In genomic region chr10:93143285-93143985, GRCm38 (mm10) we compare ENCODE assay signal across 8 mouse cellular contexts. TPM values are rescaled to one million over a fixed set of nuclear protein-coding genes. Genes with fewer than 3 reads are reported as not detected.
DNase-seq lines count a peak whose midpoint lies in the region; ATAC-seq and TF ChIP-seq lines count a peak whose summit lies in the region.

No protein-coding gene starts in this region.

- no peaks in the 10 kb centered on the region for H3K4me1 ChIP-seq in lung, embryonic 14.5 days (ENCODE audit: insufficient read depth)
- H3K4me1 ChIP-seq in erythroblast, embryonic 14.5 days (ENCODE audit: control insufficient read depth) = peaks cover 51% of the 10 kb centered on the region
- peaks cover 12% of the 10 kb centered on the region for H3K4me1 ChIP-seq in liver, embryonic 11.5 days (replicated peaks; ENCODE audit: control insufficient read depth, insufficient read depth, low read length)
- no peaks in the 10 kb centered on the region for H3K4me1 ChIP-seq in stomach, embryonic 14.5 days (ENCODE audit: control insufficient read depth, insufficient read depth, low read length)
- peaks cover 2% of the 10 kb centered on the region; the same call in 1 of the 2 replicates for H3K4me1 ChIP-seq in lung, adult 2 months (ENCODE audit: control insufficient read depth, insufficient read depth, low read length)

- WGBS in lung, embryonic 14.5 days = 18% methylated on average over 18 of the region's 18 CpGs
- whole genome bisulfite sequencing in liver, embryonic 11.5 days = 14% methylated on average over 18 of the region's 18 CpGs
- WGBS in stomach, embryonic 14.5 days = 31% methylated on average over 18 of the region's 18 CpGs
- 13% methylated on average over 18 of the region's 18 CpGs for WGBS in lung, adult 2 months

- ATAC-seq in lung, embryonic 14.5 days (ENCODE audit: insufficient read depth) = peak; percentile 52; the same call in 1 of the 2 replicates
- ATAC-seq in liver, embryonic 11.5 days (replicated peaks; ENCODE audit: low FRiP score) = peak; percentile 95
- ATAC-seq in stomach, embryonic 14.5 days (ENCODE audit: insufficient number of reproducible peaks, insufficient read depth, low FRiP score, low read depth) = peak; percentile 80; the same call in 1 of the 2 replicates

- no peak for TF ChIP-seq POLR2A in lung, adult 2 months (IDR thresholded peaks at IDR 0.05; ENCODE audit: borderline replicate concordance, extremely low read depth, low read depth, low read length)

- peak overlapping the region; percentile 18; the same call in 1 of the 2 replicates for H3K9ac ChIP-seq in lung, embryonic 14.5 days
- H3K9ac ChIP-seq in liver, embryonic 11.5 days (ENCODE audit: low read depth, low read length) = peak overlapping the region; percentile 42
- H3K9ac ChIP-seq in stomach, embryonic 14.5 days (replicated peaks; ENCODE audit: low read depth, low read length) = no peak overlapping the region

- H3K4me2 ChIP-seq in lung, embryonic 14.5 days = peak overlapping the region; percentile 50
- peak overlapping the region; percentile 57 for H3K4me2 ChIP-seq in liver, embryonic 11.5 days
- H3K4me2 ChIP-seq in stomach, embryonic 14.5 days (replicated peaks; ENCODE audit: low read depth, low read length) = peak overlapping the region; percentile 22

- H3K27me3 ChIP-seq in lung, embryonic 14.5 days (ENCODE audit: insufficient read depth, low read length) = no peaks in the 10 kb centered on the region
- H3K27me3 ChIP-seq in erythroblast, embryonic 14.5 days (ENCODE audit: control insufficient read depth) = no peaks in the 10 kb centered on the region
- H3K27me3 ChIP-seq in liver, embryonic 11.5 days (replicated peaks; ENCODE audit: control insufficient read depth, insufficient read depth, low read length) = no peaks in the 10 kb centered on the region
- H3K27me3 ChIP-seq in stomach, embryonic 14.5 days (ENCODE audit: control insufficient read depth, insufficient read depth, low read length) = no peaks in the 10 kb centered on the region

- no peaks in the 10 kb centered on the region for H3K36me3 ChIP-seq in lung, embryonic 14.5 days (ENCODE audit: insufficient read depth)
- H3K36me3 ChIP-seq in erythroblast, embryonic 14.5 days (ENCODE audit: control insufficient read depth) = peaks cover 37% of the 10 kb centered on the region
- H3K36me3 ChIP-seq in liver, embryonic 11.5 days (ENCODE audit: control insufficient read depth, insufficient read depth, low read length) = no peaks in the 10 kb centered on the region
- H3K36me3 ChIP-seq in stomach, embryonic 14.5 days (ENCODE audit: control insufficient read depth, insufficient read depth, low read length) = no peaks in the 10 kb centered on the region

- TF ChIP-seq CTCF in lung, embryonic 14.5 days (IDR thresholded peaks at IDR 0.05; ENCODE audit: low read depth) = no peak
- TF ChIP-seq CTCF in lung, adult 2 months (IDR thresholded peaks at IDR 0.05; ENCODE audit: insufficient read depth, low read length) = no peak

- H3K27ac ChIP-seq in lung, embryonic 14.5 days (ENCODE audit: low read depth) = peak overlapping the region; percentile 34; the same call in 1 of the 2 replicates
- H3K27ac ChIP-seq in liver, embryonic 11.5 days (ENCODE audit: low read depth, low read length) = peak overlapping the region; percentile 97
- H3K27ac ChIP-seq in stomach, embryonic 14.5 days (ENCODE audit: low read length) = peak overlapping the region; percentile 10; the same call in 1 of the 2 replicates

- H3K4me3 ChIP-seq in lung, embryonic 14.5 days (ENCODE audit: low read depth, low read length) = peak overlapping the region; percentile 1; the same call in 1 of the 2 replicates
- H3K4me3 ChIP-seq in erythroblast, embryonic 14.5 days (replicated peaks) = peak overlapping the region; percentile 86
- H3K4me3 ChIP-seq in liver, embryonic 11.5 days (ENCODE audit: low read depth, low read length) = peak overlapping the region; percentile 32
- no peak overlapping the region; the same call in 1 of the 2 replicates for H3K4me3 ChIP-seq in stomach, embryonic 14.5 days (ENCODE audit: low read depth, low read length)
- H3K4me3 ChIP-seq in lung, adult 2 months (replicated peaks; ENCODE audit: extremely low read depth, low read depth, low read length) = no peak overlapping the region

- DNase-seq in lung, embryonic 14.5 days = no peak
- no peak for DNase-seq in lung, postnatal 14 days
- peak; percentile 49 for DNase-seq in liver, embryonic 11.5 days (ENCODE audit: low spot score)
- no peak for DNase-seq in right cerebral cortex, adult 2 months (ENCODE audit: low spot score in 2 of 2)
- DNase-seq in kidney, adult 18-20 months = no peak
- DNase-seq in lung, adult 2 months = no peak

- no peaks in the 10 kb centered on the region for H3K9me3 ChIP-seq in lung, embryonic 14.5 days (ENCODE audit: low read depth, low read length)
- no peaks in the 10 kb centered on the region for H3K9me3 ChIP-seq in erythroblast, embryonic 14.5 days (ENCODE audit: control insufficient read depth, low read length)
- H3K9me3 ChIP-seq in liver, embryonic 11.5 days (ENCODE audit: control insufficient read depth, low read length) = no peaks in the 10 kb centered on the region
- no peaks in the 10 kb centered on the region for H3K9me3 ChIP-seq in stomach, embryonic 14.5 days (ENCODE audit: control insufficient read depth, low read depth, low read length)

RNA-seq across cellular contexts. Expression of gene Cdk17, which starts 17.2 kb away (rescaled TPM):
- polyA plus RNA-seq in lung, embryonic 14.5 days (2014; fragmentation: Nextera tagmentation; extraction: Ambion mirVana) = 25.3 and 25.9 TPM in 2 replicates
- polyA plus RNA-seq in erythroblast, embryonic 14.5 days (2012) = 0.17 and 0.41 TPM in 2 replicates
- 23.1 and 23.7 TPM in 2 replicates for polyA plus RNA-seq in liver, embryonic 11.5 days (2014; fragmentation: Nextera tagmentation; extraction: Ambion mirVana)
- polyA plus RNA-seq in stomach, embryonic 14.5 days (2014; fragmentation: Nextera tagmentation; extraction: Ambion mirVana) = 23.0 and 26.5 TPM in 2 replicates
- 18.0 and 18.2 TPM in 2 replicates for polyA plus RNA-seq in lung, adult 2 months (2012; rRNA removed)

Comparison
In these comparisons a context has a peak if more than half of its experiments do, and no peak if none do; other contexts are left out.
1. H3K4me3 ChIP-seq: peak in lung, embryonic 14.5 days (single experiment), erythroblast, embryonic 14.5 days (single experiment) and liver, embryonic 11.5 days (single experiment); none in stomach, embryonic 14.5 days (single experiment) and lung, adult 2 months (single experiment).
2. H3K27ac ChIP-seq: peak in every context shown above with its lines; median percentile 97 in liver, embryonic 11.5 days; 34 in lung, embryonic 14.5 days; 10 in stomach, embryonic 14.5 days.
3. RNA of gene Cdk17, which starts 17.2 kb away (polyA plus RNA-seq): 25.3 to 25.9 TPM in lung, embryonic 14.5 days, 23.1 to 23.7 TPM in liver, embryonic 11.5 days, 23.0 to 26.5 TPM in stomach, embryonic 14.5 days and 18.0 to 18.2 TPM in lung, adult 2 months; 0.17 to 0.41 TPM in erythroblast, embryonic 14.5 days; every median in the first group is over 10 times any median in the second.
4. Peak in every context shown above with its lines, with median percentiles within 50 percentile points of each other: ATAC-seq and H3K4me2 ChIP-seq.